Mouse (Mus musculus): ENCODE measurements around the gene Olfr1381.
"Not testable (repeated sequence)": the region's sequence is repeated elsewhere in the genome, so short reads cannot be mapped to it uniquely, and the experiment has no call there.

- TF ChIP-seq CTCF (conservative IDR thresholded peaks at IDR 0.05; ENCODE audit: insufficient read depth, insufficient read length, low read depth, low read length); POLR2A (IDR thresholded peaks at IDR 0.05; ENCODE audit: low read depth, low read length): not testable (repeated sequence)
Observed at GRCm38 (mm10) chr11:49536631-49537030, 6.6 kb upstream of the Olfr1381 start.

Measured in kidney, adult 2 months (tissue).